Mouse (Mus musculus): ENCODE measurements around the gene Olfr156.

DNA sequence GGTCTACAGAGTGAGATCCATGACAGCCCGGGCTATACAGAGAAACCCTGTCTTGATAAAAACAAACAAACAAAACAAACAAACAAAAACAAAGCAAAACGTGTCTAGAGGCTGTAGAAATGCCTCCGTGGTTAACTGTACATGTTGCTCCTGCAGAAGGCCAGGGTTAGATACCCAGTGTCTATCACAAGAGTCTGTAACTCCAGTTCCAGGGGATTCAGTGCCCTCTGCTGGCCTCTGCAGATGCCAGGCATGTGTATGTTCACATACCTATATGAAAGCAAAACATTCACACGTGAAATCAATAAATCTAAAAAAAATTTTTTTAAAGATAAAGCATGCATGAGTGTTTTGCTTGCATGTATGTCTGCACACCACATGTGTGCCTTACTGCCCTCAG lies 39.6 kb upstream of the Olfr156 start:
- TF ChIP-seq POLR2A (IDR thresholded peaks at IDR 0.05; ENCODE audit: insufficient read length, low read depth) (no peak), TCF3 (IDR thresholded peaks at IDR 0.05; ENCODE audit: insufficient read length, low read depth) (no peak)
